Mouse (Mus musculus) heart, embryonic 16.5 days (tissue): Measurements from ENCODE around the gene Nkrf. TPM values are rescaled to one million over a fixed set of nuclear protein-coding genes. Genes with fewer than 3 reads are reported as not detected.
"Not testable (repeated sequence)": the region's sequence is repeated elsewhere in the genome, so short reads cannot be mapped to it uniquely, and the experiment has no call there.

Source experiments
- ATAC-seq: fragments of 200-750 bp; cut with Nextera tagmentation; replicated peaks from 2 replicates; pipeline ENCODE4 v1.8.0; 2017; ENCODE audit warnings: moderate number of reproducible peaks; ENCODE audit not compliant: insufficient read depth, low FRiP score; ENCODE audit errors: extremely low read depth
- H3K27ac ChIP-seq: fragments of 300-500 bp; sonication (generic); 2 replicates; pipeline ENCODE4 v1.5.1; 2014; ENCODE audit warnings: mild to moderate bottlenecking, low read length, control low read depth, moderate library complexity
- H3K27me3 ChIP-seq: fragments of 300-500 bp; sonication (generic); 2 replicates; pipeline ENCODE4 v1.6.1; 2014; ENCODE audit warnings: low read length, mixed read lengths; ENCODE audit not compliant: control insufficient read depth, insufficient read depth
- H3K36me3 ChIP-seq: fragments of 300-500 bp; sonication (generic); 2 replicates; pipeline ENCODE4 v1.6.1; 2014; ENCODE audit not compliant: control insufficient read depth, insufficient read depth
- H3K4me1 ChIP-seq: fragments of 300-500 bp; sonication (generic); 2 replicates; pipeline ENCODE4 v1.6.1; 2014; ENCODE audit warnings: low read length, mixed read lengths; ENCODE audit not compliant: control insufficient read depth, insufficient read depth
- H3K4me2 ChIP-seq: fragments of 300-500 bp; sonication (generic); 2 replicates; pipeline ENCODE4 v1.6.1; 2014; ENCODE audit warnings: low read depth, mild to moderate bottlenecking, control low read depth, low read length
- H3K4me3 ChIP-seq: fragments of 300-500 bp; sonication (generic); 2 replicates; pipeline ENCODE4 v1.5.1; 2014; ENCODE audit warnings: mild to moderate bottlenecking, control low read depth, low read length
- H3K9ac ChIP-seq: fragments of 300-500 bp; sonication (generic); 2 replicates; pipeline ENCODE4 v1.6.1; 2014; ENCODE audit warnings: low read length, control low read depth
- H3K9me3 ChIP-seq: fragments of 300-500 bp; sonication (generic); replicated peaks from 2 replicates; pipeline ENCODE4 v1.6.1; 2016; ENCODE audit warnings: low read length; ENCODE audit not compliant: control insufficient read depth
- WGBS: fragments of 180-500 bp; shearing (Covaris S2); extraction: QIAGEN DNeasy Blood & Tissue Kit; methylation state at CpG from one replicate; pipeline ENCODE4 v1.1.7; 2014; 5-methylcytosine and 5-hydroxymethylcytosine counted together
- polyA plus RNA-seq: library from polyadenylated mRNA; unstranded; fragments of >200 nt; fragmentation: Nextera tagmentation; extraction: Ambion mirVana; gene quantifications from 2 replicates; pipeline ENCODE4 v1.2.1, GENCODE M21; 2015

The Nkrf gene
- polyA plus RNA-seq, 1 experiment from 2014 or later, result 0.63 TPM

- ATAC-seq, result no peak
- no peaks in the 10 kb centered on the region for H3K4me1 ChIP-seq
- no peaks in the 10 kb centered on the region for H3K27me3 ChIP-seq
- no peak overlapping the region for H3K4me3 ChIP-seq
- no peak overlapping the region for H3K27ac ChIP-seq
- 39% methylated on average over 12 of the region's 12 CpGs for WGBS
- H3K4me2 ChIP-seq, result no peak overlapping the region
- H3K9ac ChIP-seq, result no peak overlapping the region
- H3K36me3 ChIP-seq, result no peaks in the 10 kb centered on the region; the same call in 1 of the 2 replicates
- H3K9me3 ChIP-seq, result no peaks in the 10 kb centered on the region
These were observed 8.6 kb upstream of the Nkrf start for GRCm38 (mm10) chrX:36911343-36911742.

- H3K4me1 ChIP-seq, result no peaks in the 10 kb centered on the region
- H3K9me3 ChIP-seq, result no peaks in the 10 kb centered on the region
- H3K4me3 ChIP-seq, result no peak overlapping the region
- H3K27me3 ChIP-seq, result no peaks in the 10 kb centered on the region
- H3K4me2 ChIP-seq, result no peak overlapping the region
- H3K36me3 ChIP-seq, result no peaks in the 10 kb centered on the region
- no peak overlapping the region for H3K27ac ChIP-seq
- 22% methylated on average over 5 of the region's 5 CpGs for WGBS
- H3K9ac ChIP-seq, result no peak overlapping the region
- no peak for ATAC-seq
These were observed 3.8 kb upstream of the Nkrf start for GRCm38 (mm10) chrX:36906539-36906938.

DNA sequence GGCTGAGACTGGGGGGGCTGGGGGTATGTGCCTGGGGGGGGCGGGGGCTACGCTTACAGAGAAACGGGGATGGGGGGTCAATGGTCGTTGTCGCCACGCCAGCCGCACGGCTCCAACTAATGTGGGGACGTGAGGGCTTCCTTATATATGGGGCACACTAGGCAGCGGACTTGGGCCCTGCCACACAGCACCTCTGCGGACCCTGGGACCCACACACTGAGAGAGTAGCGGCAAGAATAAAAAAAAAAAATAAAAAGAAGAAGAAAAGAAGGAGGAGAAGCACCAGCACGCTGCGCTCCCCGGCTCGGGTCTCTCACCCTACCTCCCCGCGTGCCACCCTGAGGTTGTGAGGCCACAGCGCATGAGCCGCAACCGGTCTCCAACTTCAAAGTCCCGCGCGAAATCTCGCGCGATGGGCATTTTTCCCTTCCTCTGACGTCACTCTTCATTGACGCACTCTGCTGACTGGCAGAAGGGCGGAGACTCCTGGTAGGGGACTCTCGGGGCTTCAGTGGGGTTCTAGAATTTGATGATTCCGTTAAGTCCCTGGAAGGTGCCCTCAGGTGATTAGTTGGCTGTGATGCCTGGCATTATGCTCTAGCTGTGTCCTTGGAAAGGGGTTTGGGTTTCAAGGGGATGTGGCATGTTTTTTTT is 543 bp upstream of the Nkrf start:
- no peaks in the 10 kb centered on the region for H3K36me3 ChIP-seq
- H3K27me3 ChIP-seq, result no peaks in the 10 kb centered on the region
- peak overlapping the region; percentile 55 for H3K4me3 ChIP-seq
- H3K4me1 ChIP-seq, result no peaks in the 10 kb centered on the region
- peak overlapping the region; percentile 66 for H3K27ac ChIP-seq
- peak overlapping the region; percentile 75 for H3K9ac ChIP-seq
- no peaks in the 10 kb centered on the region for H3K9me3 ChIP-seq
- ATAC-seq, result peak; percentile 92
- WGBS, result 11% methylated on average over 26 of the region's 32 CpGs
- H3K4me2 ChIP-seq, result peak overlapping the region; percentile 79

GRCm38 (mm10) chrX:36901655-36902054 is 1.0 kb downstream of the Nkrf start:
- no peaks in the 10 kb centered on the region for H3K36me3 ChIP-seq
- no peak overlapping the region for H3K9ac ChIP-seq
- no peak for ATAC-seq
- no peaks in the 10 kb centered on the region for H3K4me1 ChIP-seq
- H3K4me2 ChIP-seq, result peak overlapping the region; percentile 79
- H3K9me3 ChIP-seq, result no peaks in the 10 kb centered on the region
- no peak overlapping the region for H3K27ac ChIP-seq
- peak overlapping the region; percentile 55 for H3K4me3 ChIP-seq
- H3K27me3 ChIP-seq, result no peaks in the 10 kb centered on the region
- 44% methylated on average over 3 of the region's 3 CpGs for WGBS

GRCm38 (mm10) chrX:36898931-36899330 is 3.8 kb downstream of the Nkrf start:
- not testable (repeated sequence) for H3K4me2 ChIP-seq, H3K27ac ChIP-seq, H3K4me3 ChIP-seq, ATAC-seq, H3K4me1 ChIP-seq, H3K36me3 ChIP-seq, H3K9me3 ChIP-seq, H3K27me3 ChIP-seq, H3K9ac ChIP-seq
- 30% methylated on average over 1 of the region's 1 CpGs for WGBS

- 87% methylated on average over 1 of the region's 1 CpGs for WGBS
- Histone ChIP-seq H3K27ac (no peak overlapping the region), H3K9me3 (no peaks in the 10 kb centered on the region), H3K4me1 (no peaks in the 10 kb centered on the region), H3K27me3 (no peaks in the 10 kb centered on the region), H3K4me3 (no peak overlapping the region), H3K9ac (no peak overlapping the region), H3K36me3 (peaks cover 6% of the 10 kb centered on the region; the same call in 1 of the 2 replicates), H3K4me2 (no peak overlapping the region)
- ATAC-seq, result no peak
These were observed 18.0 kb downstream of the Nkrf start for GRCm38 (mm10) chrX:36884719-36885118.

DNA sequence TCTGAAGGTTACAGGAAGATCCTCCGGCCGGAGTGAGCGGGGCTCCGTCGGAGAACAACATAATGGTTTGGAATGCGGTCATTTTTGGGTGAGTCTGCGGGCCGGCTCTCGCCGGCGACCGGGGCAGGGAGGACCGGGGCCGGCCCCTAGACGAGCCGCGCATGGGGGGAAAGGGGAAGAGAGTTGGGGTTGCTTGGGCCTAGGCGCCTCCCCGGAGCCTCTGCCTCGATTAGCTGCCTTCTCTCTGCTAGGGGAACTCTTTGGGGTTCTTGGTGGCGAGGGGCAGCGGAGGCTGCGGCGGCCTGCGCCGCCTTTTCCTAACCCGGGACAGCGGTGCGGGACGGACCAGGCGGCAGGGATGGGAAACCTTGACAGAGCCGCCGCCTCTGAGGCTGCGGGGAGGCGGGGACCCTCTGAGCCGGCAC is 28.0 kb downstream of the Nkrf start:
- Histone ChIP-seq H3K4me1 (peaks cover 2% of the 10 kb centered on the region; the same call in 1 of the 2 replicates), H3K9ac (peak overlapping the region; percentile 78), H3K36me3 (no peaks in the 10 kb centered on the region), H3K4me3 (peak overlapping the region; percentile 77), H3K27ac (peak overlapping the region; percentile 79), H3K4me2 (peak overlapping the region; percentile 70), H3K27me3 (no peaks in the 10 kb centered on the region), H3K9me3 (no peaks in the 10 kb centered on the region)
- ATAC-seq, result peak; percentile 52
- WGBS, result 9% methylated on average over 34 of the region's 36 CpGs

DNA sequence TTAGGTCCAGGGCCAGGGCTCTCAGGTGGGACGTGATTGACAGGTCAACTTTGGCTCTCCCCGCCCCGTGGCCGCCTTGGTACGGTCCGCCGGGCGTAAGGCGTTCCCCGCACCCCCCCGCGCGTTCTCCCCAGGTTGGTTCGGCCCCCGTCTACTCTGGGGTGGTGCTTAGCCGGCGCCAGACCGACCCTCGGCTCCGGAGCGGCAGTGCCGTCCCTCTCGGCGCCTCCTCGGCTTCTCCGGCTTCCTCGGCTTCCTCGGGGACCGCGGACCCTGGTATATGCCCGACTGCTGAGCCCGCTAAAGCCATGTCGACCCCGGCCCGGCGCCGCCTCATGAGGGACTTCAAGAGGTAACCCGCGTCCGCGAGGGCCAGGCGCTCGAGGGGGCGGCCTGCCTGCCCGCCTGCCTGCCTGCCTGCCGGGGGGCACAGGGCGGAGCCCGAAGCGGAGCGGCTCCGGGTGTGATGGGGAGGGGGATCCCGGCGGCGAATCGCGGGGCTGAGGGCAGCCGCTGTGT is 28.5 kb downstream of the Nkrf start:
- H3K4me1 ChIP-seq, result peaks cover 2% of the 10 kb centered on the region; the same call in 1 of the 2 replicates
- peak overlapping the region; percentile 77 for H3K4me3 ChIP-seq
- H3K27me3 ChIP-seq, result no peaks in the 10 kb centered on the region
- peak; percentile 94 for ATAC-seq
- H3K9me3 ChIP-seq, result no peaks in the 10 kb centered on the region
- WGBS, result 15% methylated on average over 52 of the region's 57 CpGs
- H3K36me3 ChIP-seq, result no peaks in the 10 kb centered on the region
- peak overlapping the region; percentile 78 for H3K9ac ChIP-seq
- peak overlapping the region; percentile 70 for H3K4me2 ChIP-seq
- H3K27ac ChIP-seq, result peak overlapping the region; percentile 79

- Histone ChIP-seq H3K4me1 (peaks cover 2% of the 10 kb centered on the region; the same call in 1 of the 2 replicates), H3K27me3 (no peaks in the 10 kb centered on the region), H3K4me2 (peak within 1 kb of the TSS; percentile 70), H3K27ac (peak within 1 kb of the TSS; percentile 79), H3K4me3 (peak within 1 kb of the TSS; percentile 77), H3K36me3 (no peaks in the 10 kb centered on the region), H3K9me3 (no peaks in the 10 kb centered on the region), H3K9ac (peak within 1 kb of the TSS; percentile 78)
- peak; percentile 32; the same call in 1 of the 2 replicates for ATAC-seq
- 10% methylated on average over 8 of the region's 8 CpGs for WGBS
These were observed 28.9 kb downstream of the Nkrf start, which contains the start of the genes Ube2a and C330007P06Rik for GRCm38 (mm10) chrX:36873765-36874164. Ube2a (plus strand) TSS chrX:36873900. C330007P06Rik (minus strand) TSS chrX:36874111.
